Mouse (Mus musculus) heart, postnatal 0 days (tissue): ENCODE measurements around the gene Hba-a1.

ENCODE experiments used
- CTCF ChIP-seq: IDR thresholded peaks from 2 replicates; pipeline ENCODE4 v1.5.1; 2016; ENCODE audit warnings: antibody characterized with exemption, control low read depth, low read depth
- EP300 ChIP-seq: IDR thresholded peaks from 2 replicates; pipeline ENCODE4 v1.6.1; 2016; ENCODE audit warnings: antibody characterized with exemption, low read depth

DNA sequence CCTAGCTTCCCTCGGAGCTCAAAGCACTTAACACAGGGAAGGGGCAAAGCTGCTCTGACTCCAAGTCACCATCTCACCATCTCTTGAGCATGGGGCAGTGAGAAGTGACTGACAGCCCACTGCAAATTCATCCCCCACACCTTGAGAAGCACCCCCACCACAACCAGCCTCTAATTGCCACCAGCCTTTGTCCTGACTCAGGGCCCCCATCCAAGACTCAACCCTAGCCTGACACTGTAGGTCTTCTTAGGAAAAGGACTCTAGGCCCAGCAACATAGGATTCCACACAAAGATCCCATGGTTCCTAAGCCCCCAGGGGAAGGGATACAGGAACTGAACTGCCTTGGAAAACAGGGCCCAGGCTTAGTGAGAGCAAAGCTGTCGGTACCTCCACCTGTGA is 47.2 kb upstream of the Hba-a1 start:
- TF ChIP-seq CTCF (no peak), EP300 (no peak)
